Mouse (Mus musculus) midbrain, embryonic 10.5 days (tissue): Measurements from ENCODE around the gene Smug1. TPM values are rescaled to one million over a fixed set of nuclear protein-coding genes. Genes with fewer than 3 reads are reported as not detected.

ENCODE experiments used
- DNase-seq: peaks from one replicate; pipeline ENCODE4 v3.0.0-alpha.2; 2017; ENCODE audit warnings: low spot score
- H3K27ac ChIP-seq: fragments of 300-500 bp; sonication (generic); replicated peaks from 2 replicates; pipeline ENCODE4 v1.5.1; 2016; ENCODE audit warnings: mild to moderate bottlenecking
- H3K27me3 ChIP-seq: fragments of 300-500 bp; sonication (generic); 2 replicates; pipeline ENCODE4 v1.6.1; 2016; ENCODE audit warnings: low read depth, mild to moderate bottlenecking; ENCODE audit not compliant: poor library complexity, severe bottlenecking
- H3K36me3 ChIP-seq: fragments of 300-500 bp; sonication (generic); 2 replicates; pipeline ENCODE4 v1.6.1; 2016; ENCODE audit warnings: mild to moderate bottlenecking, moderate library complexity
- H3K4me1 ChIP-seq: fragments of 300-500 bp; sonication (generic); 2 replicates; pipeline ENCODE4 v1.6.1; 2016
- H3K4me3 ChIP-seq: fragments of 300-500 bp; sonication (generic); 2 replicates; pipeline ENCODE4 v1.5.1; 2016; ENCODE audit warnings: mild to moderate bottlenecking, moderate library complexity
- H3K9me3 ChIP-seq: fragments of 300-500 bp; sonication (generic); replicated peaks from 2 replicates; pipeline ENCODE4 v1.6.1; 2016; ENCODE audit warnings: mild to moderate bottlenecking
- WGBS: fragments of 180-500 bp; shearing (Covaris S2); methylation state at CpG from one replicate; pipeline ENCODE4 v1.1.7; 2016; 5-methylcytosine and 5-hydroxymethylcytosine counted together
- polyA plus RNA-seq: library from polyadenylated mRNA; unstranded; fragments of >200 nt; fragmentation: Nextera tagmentation; extraction: Ambion mirVana; gene quantifications from 2 replicates; pipeline ENCODE4 v1.2.1, GENCODE M21; 2016

Smug1 gene
- polyA plus RNA-seq, 1 experiment from 2014 or later = 24.6 TPM

GRCm38 (mm10) chr15:103152371-103152770 lies 14.5 kb downstream of the Smug1 start:
- no peak overlapping the region for H3K27ac ChIP-seq
- H3K36me3 ChIP-seq = no peaks in the 10 kb centered on the region
- no peaks in the 10 kb centered on the region for H3K9me3 ChIP-seq
- H3K4me3 ChIP-seq = no peak overlapping the region
- WGBS = 87% methylated on average over 3 of the region's 3 CpGs
- H3K27me3 ChIP-seq = peaks cover 67% of the 10 kb centered on the region
- no peak for DNase-seq
- peaks cover 22% of the 10 kb centered on the region for H3K4me1 ChIP-seq

- no peak for DNase-seq
- 48% methylated on average over 9 of the region's 9 CpGs for WGBS
- H3K27me3 ChIP-seq = peaks cover 76% of the 10 kb centered on the region
Observed at GRCm38 (mm10) chr15:103147779-103148178, 19.1 kb downstream of the Smug1 start.

GRCm38 (mm10) chr15:103147422-103147690 lies 19.5 kb downstream of the Smug1 start:
- Histone ChIP-seq H3K27ac (no peak overlapping the region), H3K4me1 (peaks cover 17% of the 10 kb centered on the region), H3K27me3 (peaks cover 79% of the 10 kb centered on the region), H3K4me3 (peak overlapping the region; percentile 60), H3K36me3 (no peaks in the 10 kb centered on the region), H3K9me3 (no peaks in the 10 kb centered on the region)
- DNase-seq = no peak
- 16% methylated on average over 3 of the region's 3 CpGs for WGBS

More at GRCm38 (mm10) chr15:103147779-103148178, 19.1 kb downstream of the Smug1 start:
- Histone ChIP-seq H3K4me1 (peaks cover 17% of the 10 kb centered on the region), H3K9me3 (no peaks in the 10 kb centered on the region), H3K36me3 (no peaks in the 10 kb centered on the region), H3K27ac (no peak overlapping the region), H3K4me3 (no peak overlapping the region)

- under 1% methylated on average over 57 of the region's 57 CpGs for WGBS
- H3K27ac ChIP-seq = peak overlapping the region; percentile 77
Observed at GRCm38 (mm10) chr15:103146627-103147421, 20.1 kb downstream of the Smug1 start.

GRCm38 (mm10) chr15:103145635-103146299 lies 21.1 kb downstream of the Smug1 start:
- Histone ChIP-seq H3K9me3 (no peaks in the 10 kb centered on the region), H3K36me3 (no peaks in the 10 kb centered on the region), H3K27me3 (peaks cover 91% of the 10 kb centered on the region), H3K27ac (no peak overlapping the region), H3K4me1 (peaks cover 17% of the 10 kb centered on the region), H3K4me3 (no peak overlapping the region)
- WGBS = 72% methylated on average over 11 of the region's 11 CpGs
- DNase-seq = no peak

More at GRCm38 (mm10) chr15:103146627-103147421, 20.1 kb downstream of the Smug1 start:
- no peaks in the 10 kb centered on the region for H3K9me3 ChIP-seq
- peak; percentile 54 for DNase-seq
- no peaks in the 10 kb centered on the region for H3K36me3 ChIP-seq
- peaks cover 82% of the 10 kb centered on the region for H3K27me3 ChIP-seq
- H3K4me3 ChIP-seq = peak overlapping the region; percentile 60
- H3K4me1 ChIP-seq = peaks cover 17% of the 10 kb centered on the region

- no peak overlapping the region for H3K4me3 ChIP-seq
- DNase-seq = no peak
- no peak overlapping the region for H3K27ac ChIP-seq
- peaks cover 17% of the 10 kb centered on the region for H3K4me1 ChIP-seq
- WGBS = 54% methylated on average over 3 of the region's 3 CpGs
- peaks cover 94% of the 10 kb centered on the region for H3K27me3 ChIP-seq
- H3K9me3 ChIP-seq = no peaks in the 10 kb centered on the region
- H3K36me3 ChIP-seq = no peaks in the 10 kb centered on the region
Observed at GRCm38 (mm10) chr15:103144176-103144575, 22.7 kb downstream of the Smug1 start.

GRCm38 (mm10) chr15:103135431-103135947 lies 31.4 kb downstream of the Smug1 start:
- no peak for DNase-seq
- Histone ChIP-seq H3K27me3 (peaks cover 100% of the 10 kb centered on the region), H3K27ac (no peak overlapping the region), H3K4me3 (no peak overlapping the region), H3K4me1 (peaks cover 26% of the 10 kb centered on the region), H3K9me3 (no peaks in the 10 kb centered on the region), H3K36me3 (no peaks in the 10 kb centered on the region)
- 50% methylated on average over 13 of the region's 13 CpGs for WGBS

GRCm38 (mm10) chr15:103134277-103135086 lies 32.4 kb downstream of the Smug1 start:
- Histone ChIP-seq H3K9me3 (no peaks in the 10 kb centered on the region), H3K27ac (no peak overlapping the region)

GRCm38 (mm10) chr15:103133761-103134160 lies 33.1 kb downstream of the Smug1 start:
- Histone ChIP-seq H3K27ac (no peak overlapping the region), H3K4me1 (peaks cover 26% of the 10 kb centered on the region), H3K4me3 (no peak overlapping the region), H3K9me3 (no peaks in the 10 kb centered on the region), H3K27me3 (peaks cover 100% of the 10 kb centered on the region), H3K36me3 (no peaks in the 10 kb centered on the region)
- 12% methylated on average over 4 of the region's 4 CpGs for WGBS
- DNase-seq = peak; percentile 48

More at GRCm38 (mm10) chr15:103134277-103135086, 32.4 kb downstream of the Smug1 start:
- no peak for DNase-seq
- Histone ChIP-seq H3K4me1 (peaks cover 26% of the 10 kb centered on the region), H3K4me3 (no peak overlapping the region), H3K27me3 (peaks cover 100% of the 10 kb centered on the region), H3K36me3 (no peaks in the 10 kb centered on the region)
- 41% methylated on average over 5 of the region's 5 CpGs for WGBS

GRCm38 (mm10) chr15:103130729-103131128 lies 36.2 kb downstream of the Smug1 start:
- 34% methylated on average over 1 of the region's 1 CpGs for WGBS

GRCm38 (mm10) chr15:103129289-103129688 lies 37.6 kb downstream of the Smug1 start:
- peaks cover 9% of the 10 kb centered on the region for H3K4me1 ChIP-seq
- H3K4me3 ChIP-seq = no peak overlapping the region
- H3K27me3 ChIP-seq = peaks cover 84% of the 10 kb centered on the region
- no peak overlapping the region for H3K27ac ChIP-seq
- 61% methylated on average over 6 of the region's 6 CpGs for WGBS
- H3K9me3 ChIP-seq = no peaks in the 10 kb centered on the region
- no peaks in the 10 kb centered on the region for H3K36me3 ChIP-seq
- no peak for DNase-seq

More at GRCm38 (mm10) chr15:103130729-103131128, 36.2 kb downstream of the Smug1 start:
- H3K27me3 ChIP-seq = peaks cover 86% of the 10 kb centered on the region
- DNase-seq = no peak
- peaks cover 21% of the 10 kb centered on the region for H3K4me1 ChIP-seq
- H3K9me3 ChIP-seq = no peaks in the 10 kb centered on the region
- no peak overlapping the region for H3K4me3 ChIP-seq
- H3K27ac ChIP-seq = no peak overlapping the region
- no peaks in the 10 kb centered on the region for H3K36me3 ChIP-seq

GRCm38 (mm10) chr15:103128056-103128833 lies 38.6 kb downstream of the Smug1 start:
- no peak for DNase-seq
- WGBS = 72% methylated on average over 1 of the region's 1 CpGs
- Histone ChIP-seq H3K4me1 (no peaks in the 10 kb centered on the region), H3K4me3 (no peak overlapping the region), H3K36me3 (no peaks in the 10 kb centered on the region), H3K27ac (no peak overlapping the region), H3K9me3 (no peaks in the 10 kb centered on the region), H3K27me3 (peaks cover 82% of the 10 kb centered on the region)
